Mouse (Mus musculus): Measurements from ENCODE around the gene Hoxa4.

The Hoxa4 gene

DNA sequence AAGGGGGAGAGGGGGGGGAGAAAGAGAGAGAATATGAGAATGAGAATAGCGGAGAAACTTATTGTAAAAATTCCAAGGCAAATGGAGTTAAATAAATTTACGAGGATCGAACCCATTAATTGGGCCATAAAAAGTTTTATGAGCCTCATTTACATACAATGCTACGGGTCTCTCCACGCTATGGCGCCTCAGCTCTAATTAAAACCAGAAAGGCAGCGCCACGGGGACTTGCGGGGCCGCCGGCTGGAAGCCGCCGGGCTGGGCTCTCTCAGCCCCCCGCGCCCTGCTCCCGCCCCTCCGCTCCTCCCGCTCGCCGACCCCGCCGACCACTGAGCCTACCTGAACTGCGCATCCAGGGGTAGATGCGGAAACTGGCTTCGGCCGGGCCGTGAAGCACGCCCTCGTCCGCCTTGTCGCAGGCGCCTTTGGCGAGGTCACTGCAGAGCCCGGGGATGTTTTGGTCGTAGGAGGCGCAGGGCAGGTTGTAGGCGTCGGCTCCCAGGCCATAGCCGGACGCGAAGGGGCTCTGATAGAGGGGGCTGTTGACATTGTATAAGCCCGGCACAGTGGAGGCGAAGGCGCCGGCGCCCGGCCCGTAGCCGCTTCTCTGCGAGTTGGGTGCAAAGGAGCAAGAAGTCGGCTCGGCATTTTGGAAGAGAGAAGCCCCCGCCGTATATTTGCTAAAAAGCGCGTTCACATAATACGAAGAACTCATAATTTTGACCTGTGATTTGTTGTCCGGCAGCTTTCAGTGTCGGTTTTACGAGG lies 25.3 kb upstream of the Hoxa4 start:
- no peak for DNase-seq (ENCODE audit: low spot score)

GRCm38 (mm10) chr6:52215771-52216535 lies 24.4 kb upstream of the Hoxa4 start:
- DNase-seq (ENCODE audit: low spot score), result no peak

DNA sequence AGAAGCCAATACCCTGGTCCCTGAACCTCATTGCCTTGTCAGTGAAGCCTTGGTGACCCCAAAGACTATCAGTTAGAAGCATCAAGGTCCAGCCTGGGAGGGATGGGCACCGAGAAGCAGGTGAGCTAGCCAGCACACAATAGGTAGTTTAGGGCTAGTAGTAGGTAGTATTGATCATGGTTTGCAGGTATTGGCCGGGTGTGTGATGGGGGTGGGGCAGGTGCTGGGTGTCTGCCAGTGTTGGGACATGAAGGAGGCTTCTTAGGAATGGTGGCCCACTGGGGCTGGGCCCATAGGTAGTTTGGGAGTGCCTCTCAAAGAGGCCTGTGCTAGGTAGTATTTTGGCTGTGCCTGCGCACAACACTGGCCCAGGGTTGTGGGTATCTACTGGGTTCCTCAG lies 23.5 kb upstream of the Hoxa4 start:
- no peak for DNase-seq (ENCODE audit: low spot score)

DNA sequence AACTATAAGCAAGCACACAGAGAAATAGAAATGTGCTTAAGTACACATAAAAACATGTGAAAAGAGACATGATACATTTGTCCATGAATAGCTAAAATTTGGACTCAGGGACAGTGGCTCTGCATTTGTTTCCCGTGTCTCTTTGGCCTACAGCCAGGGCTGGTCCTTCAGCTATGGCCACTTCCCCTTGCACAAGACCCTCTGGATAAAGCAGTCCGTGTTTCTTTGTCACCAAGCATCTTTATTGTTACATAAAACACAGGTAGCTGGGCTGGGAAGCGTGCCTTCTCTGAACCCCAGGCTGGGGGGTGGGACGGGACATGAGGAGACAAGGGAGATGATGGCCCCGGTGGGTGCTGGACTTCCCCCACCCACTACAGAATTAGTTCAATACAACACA lies 22.7 kb upstream of the Hoxa4 start:
- DNase-seq (ENCODE audit: low spot score), result no peak

DNA sequence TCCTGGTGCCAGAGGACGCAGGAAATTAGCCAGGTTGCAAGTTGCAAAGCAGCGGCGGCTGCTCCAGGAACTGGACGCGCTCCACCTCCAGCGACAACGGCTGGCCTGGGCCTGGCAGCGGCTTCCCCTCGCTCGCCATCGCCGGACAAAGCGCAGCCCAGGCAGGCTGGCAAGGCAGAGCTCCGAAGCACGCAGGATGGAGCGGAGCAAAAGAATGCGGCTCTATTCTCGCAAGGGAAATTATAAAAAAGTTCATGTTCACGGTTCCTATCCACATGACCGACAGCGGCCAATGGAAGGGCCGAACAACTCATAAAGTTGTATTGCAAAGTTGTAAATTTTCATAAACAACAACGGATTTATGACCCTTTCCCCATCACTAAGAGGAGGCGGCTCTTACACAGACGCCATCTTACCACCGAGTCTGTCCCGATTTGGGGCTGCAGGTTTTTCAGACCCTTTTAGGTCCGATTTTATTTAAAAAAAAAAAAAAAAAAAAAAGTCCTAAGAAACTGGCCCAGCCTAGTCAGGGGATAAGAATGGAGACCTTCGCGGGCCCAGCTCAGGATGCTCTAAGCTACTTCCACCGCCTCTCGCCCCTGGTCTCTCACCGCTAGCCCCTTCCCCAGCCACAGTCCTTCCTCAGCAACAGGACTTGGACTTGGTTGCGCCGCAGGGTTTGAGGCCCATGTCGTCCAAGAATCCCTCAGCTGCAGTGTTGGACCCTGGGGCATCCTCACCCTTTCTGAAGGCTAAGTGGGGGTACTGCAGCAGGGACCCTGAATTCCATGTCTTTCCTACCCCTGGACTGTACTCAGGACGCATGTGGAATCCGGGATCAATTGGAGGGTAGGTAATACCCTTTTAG lies 21.8 kb upstream of the Hoxa4 start, which contains the start of the genes Hoxa3 and Gm28308:
TSS of gene Hoxa3 (minus strand) at position 218 of the 868 bp plus-strand sequence.
TSS of gene Gm28308 (minus strand) at position 221 of the 868 bp plus-strand sequence.
- DNase-seq (ENCODE audit: low spot score), result no peak

DNA sequence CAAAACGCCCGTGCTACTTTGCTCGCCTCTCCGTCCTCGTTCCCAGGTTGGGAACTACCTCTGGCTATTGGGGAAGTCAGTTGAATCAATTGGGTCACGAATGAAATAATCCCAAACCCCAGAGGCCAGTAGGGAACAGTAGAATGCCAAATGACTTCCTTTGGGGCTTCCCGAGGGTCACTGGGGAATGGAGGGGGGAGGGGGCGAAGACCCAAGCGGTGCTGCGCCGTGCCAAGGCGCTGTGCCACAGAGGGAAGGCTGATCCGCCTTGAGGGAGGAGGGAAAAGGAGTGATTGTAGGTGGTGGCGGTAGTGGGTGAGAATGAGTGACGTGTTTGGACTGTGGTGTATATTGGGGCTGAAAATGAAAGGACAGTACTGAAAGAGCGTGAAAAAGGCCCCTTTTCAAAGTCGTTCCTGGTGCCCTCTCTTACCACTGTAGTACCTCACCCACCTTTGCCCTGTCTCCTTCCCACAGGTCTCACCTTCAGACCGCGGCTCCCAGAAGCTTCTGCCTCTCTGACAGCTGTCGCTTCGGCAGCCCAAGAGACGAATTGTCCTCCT lies 21.1 kb upstream of the Hoxa4 start:
- no peak for DNase-seq (ENCODE audit: low spot score)

- no peak for DNase-seq (ENCODE audit: low spot score)
These were observed 20.4 kb upstream of the Hoxa4 start for GRCm38 (mm10) chr6:52211961-52212360.

GRCm38 (mm10) chr6:52211170-52211935 lies 19.8 kb upstream of the Hoxa4 start:
- no peak for DNase-seq (ENCODE audit: low spot score)

- no peak for DNase-seq (ENCODE audit: low spot score)
These were observed 18.1 kb upstream of the Hoxa4 start for GRCm38 (mm10) chr6:52209685-52210046.

DNA sequence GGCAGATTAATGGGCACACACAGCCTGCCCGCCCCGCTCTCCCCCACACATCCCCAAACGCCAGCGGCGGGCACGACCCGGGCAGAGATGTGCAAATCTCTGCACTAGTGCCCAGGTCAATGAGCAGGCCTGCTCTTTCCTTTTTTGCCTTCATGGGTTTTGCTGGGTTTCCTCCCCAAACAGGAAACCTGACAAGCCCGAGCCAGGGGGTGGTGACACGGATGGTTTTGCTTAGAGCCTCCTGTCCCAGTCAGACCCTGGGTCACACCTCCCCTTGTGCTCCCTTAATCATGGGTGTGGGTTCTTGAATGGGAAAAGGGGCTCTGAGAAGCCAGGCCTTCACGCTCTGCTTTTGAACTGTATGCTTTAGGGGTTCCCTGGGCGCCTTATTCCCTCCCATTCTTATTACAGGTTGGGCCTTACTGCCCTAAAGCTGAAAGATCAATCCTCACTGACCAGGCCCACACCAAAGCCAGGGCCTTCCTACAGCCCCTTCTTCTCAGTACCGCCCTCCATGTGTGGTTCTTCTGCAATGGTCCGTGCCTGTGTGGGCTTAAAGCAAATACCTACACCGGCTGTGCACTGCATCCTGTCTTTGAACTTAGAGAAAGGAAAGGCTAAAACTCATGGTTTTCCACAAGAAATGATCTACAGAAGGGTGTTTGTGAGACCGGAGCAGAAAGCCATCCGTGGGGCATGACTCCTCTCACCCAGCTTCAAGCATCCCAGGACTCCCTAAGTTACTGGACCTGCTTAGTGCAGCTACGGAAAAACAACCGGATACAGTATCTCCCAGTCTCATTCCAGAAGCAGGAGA lies 17.5 kb upstream of the Hoxa4 start:
- DNase-seq (ENCODE audit: low spot score), result no peak

DNA sequence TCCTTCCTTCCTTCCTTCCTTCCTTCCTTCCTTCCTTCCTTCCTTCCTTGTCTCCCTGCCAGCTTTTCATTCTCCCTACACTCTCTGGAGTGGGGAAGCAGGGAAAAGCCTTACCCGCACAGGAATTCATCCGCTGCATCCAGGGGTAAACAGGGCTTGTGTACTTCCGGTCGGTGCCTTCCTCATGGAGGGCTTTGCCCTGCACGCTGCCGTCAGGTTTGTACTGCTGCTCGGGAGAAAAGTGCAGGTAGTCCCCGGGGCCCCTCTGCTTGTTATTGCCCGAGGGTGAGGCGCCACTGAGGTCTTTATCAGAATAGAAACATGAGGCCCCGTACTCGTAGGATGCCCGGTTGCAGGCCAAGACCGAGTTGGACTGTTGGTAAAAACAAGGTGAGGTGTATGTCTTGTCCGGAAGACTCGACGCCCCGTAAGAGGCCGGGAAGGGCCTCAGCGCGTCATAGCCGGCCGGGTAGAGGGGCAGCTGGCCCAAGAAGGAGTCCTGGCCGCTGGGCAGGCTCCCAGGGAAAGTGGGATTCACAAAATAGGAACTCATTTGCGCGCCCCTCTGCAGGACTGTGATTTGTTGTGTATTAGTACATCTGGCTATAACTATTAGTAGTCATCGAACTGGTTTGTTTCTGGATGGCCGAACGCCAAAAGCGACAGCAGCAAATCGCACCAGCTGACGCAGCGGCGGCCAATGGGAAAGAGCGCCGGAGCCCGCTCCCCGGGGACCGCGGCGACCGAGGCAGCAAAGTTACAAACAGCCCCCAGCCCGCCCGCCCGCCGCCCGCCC lies 16.7 kb upstream of the Hoxa4 start, which contains the start of gene Hoxa6:
TSS of gene Hoxa6 (minus strand) at position 651 of the 796 bp plus-strand sequence.
- DNase-seq (ENCODE audit: low spot score), result no peak

DNA sequence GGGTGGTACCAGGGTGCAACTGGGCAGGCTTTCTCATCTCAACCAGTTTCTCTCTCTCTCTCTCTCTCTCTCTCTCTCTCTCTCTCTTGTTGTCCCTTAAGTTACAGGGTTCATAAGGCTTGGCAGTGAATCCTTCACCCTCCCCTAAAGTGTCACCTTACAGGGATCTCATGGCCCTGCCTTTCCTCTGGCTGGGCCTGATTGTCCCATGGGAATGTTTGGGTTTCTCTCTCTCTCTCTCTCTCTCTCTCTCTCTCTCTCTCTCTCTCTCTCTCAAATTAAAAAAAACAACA lies 16.1 kb upstream of the Hoxa4 start:
- DNase-seq (ENCODE audit: low spot score), result no peak

DNA sequence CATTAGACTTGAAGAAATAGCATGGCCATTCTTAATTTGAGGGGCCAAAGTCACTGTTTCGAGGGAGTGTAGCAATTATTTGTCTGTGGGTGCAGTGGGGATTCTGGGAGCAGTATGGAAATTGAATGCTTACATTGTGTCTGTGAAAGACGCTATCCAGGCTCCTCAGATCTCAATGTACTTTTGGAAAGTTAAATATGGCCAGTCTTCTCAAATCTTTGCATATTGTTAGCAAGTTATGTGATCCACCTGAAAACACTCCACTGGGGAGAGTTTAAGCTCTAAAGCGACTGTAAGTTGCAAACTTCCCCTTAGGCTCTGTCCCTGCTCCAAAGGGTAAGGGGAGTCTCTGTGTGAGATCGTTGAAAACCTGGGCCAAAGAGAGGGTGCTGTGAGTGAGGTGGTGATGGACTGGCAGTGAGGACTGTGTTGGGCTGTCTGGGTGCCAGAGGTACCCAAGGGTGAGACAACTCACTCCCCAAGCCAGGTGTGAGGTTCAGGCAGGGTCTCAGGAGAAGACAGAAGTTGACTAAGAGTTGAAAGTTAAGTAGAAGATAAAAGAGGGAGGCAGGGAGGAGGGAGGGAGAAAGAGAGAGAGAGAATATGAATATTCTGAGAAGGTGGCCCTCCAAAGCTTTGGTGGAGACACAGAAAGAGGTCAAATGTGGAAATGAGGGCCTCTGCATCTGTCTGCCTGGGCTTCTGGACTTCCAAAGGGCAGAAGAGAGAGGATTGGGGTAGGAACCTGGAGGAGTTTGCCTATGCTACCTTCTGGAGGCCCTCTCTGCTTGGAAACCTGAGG lies 15.5 kb upstream of the Hoxa4 start:
- DNase-seq (ENCODE audit: low spot score), result no peak

- no peak for DNase-seq (ENCODE audit: low spot score)
These were observed 14.4 kb upstream of the Hoxa4 start for GRCm38 (mm10) chr6:52205638-52206621.

DNA sequence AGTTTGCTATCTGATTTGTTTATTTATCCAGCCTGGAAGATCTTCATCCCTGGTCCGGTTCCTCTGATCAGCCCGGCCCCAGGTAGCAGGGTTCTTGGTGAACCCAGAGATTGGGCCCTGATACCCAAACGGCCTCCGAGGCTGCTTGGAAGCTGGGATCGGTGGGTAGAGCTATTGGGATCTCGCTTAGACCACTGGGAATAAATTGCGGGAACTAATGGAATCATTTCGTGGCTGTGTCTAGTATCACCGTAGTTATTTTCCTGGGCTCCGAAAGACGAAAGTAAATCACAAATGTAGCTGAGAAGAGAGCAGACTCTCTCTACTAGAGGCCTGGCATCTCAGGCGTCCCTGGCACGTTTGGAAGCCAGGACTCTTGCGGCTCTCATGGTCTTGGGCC lies 13.7 kb upstream of the Hoxa4 start:
- DNase-seq (ENCODE audit: low spot score), result no peak

DNA sequence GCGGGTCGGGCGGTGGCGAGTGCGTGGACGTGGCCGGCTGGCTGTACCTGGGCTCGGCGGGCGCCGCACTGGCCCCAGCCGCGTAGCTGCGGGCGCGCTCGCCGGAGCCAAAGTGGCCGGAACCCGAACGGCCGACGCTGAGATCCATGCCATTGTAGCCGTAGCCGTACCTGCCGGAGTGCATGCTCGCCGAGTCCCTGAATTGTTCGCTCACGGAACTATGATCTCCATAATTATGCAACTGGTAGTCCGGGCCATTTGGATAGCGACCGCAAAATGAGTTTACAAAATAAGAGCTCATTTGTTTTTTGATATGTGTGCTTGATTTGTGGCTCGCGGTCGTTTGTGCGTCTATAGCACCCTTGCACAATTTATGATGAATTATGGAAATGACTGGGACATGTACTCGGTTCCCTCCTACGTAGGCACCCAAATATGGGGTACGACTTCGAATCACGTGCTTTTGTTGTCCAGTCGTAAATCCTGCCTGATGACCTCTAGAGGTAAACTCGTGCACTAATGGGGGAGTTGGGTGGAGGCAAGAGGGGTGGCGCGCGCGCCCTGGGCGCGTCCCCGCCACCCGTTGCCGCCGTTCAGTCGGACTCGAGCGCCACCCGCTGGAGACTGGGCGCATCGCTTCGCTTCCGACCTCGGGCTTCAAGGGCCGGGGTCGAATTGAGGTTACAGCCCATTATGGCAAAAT lies 12.6 kb upstream of the Hoxa4 start, which contains the start of gene Hoxa5:
TSS of gene Hoxa5 (minus strand) at position 538 of the 703 bp plus-strand sequence.
- DNase-seq (ENCODE audit: low spot score), result peak; percentile 81

Measured in yolk sac, embryonic 10.5 days (tissue).